Mouse (Mus musculus) forebrain, embryonic 12.5 days (tissue): ENCODE data around the gene 4930583I09Rik. TPM values are rescaled to one million over a fixed set of nuclear protein-coding genes. Genes with fewer than 3 reads are reported as not detected.

Source experiments
- ATAC-seq: fragments of 200-750 bp; cut with Nextera tagmentation; 2 replicates; pipeline ENCODE4 v1.8.0; 2017; ENCODE audit warnings: moderate TSS enrichment; ENCODE audit not compliant: low FRiP score
- H3K27ac ChIP-seq: fragments of 300-500 bp; sonication (generic); 2 replicates; pipeline ENCODE4 v1.5.1; 2016; ENCODE audit warnings: mild to moderate bottlenecking
- H3K27me3 ChIP-seq: fragments of 300-500 bp; sonication (generic); 2 replicates; pipeline ENCODE4 v1.6.1; 2016; ENCODE audit warnings: mild to moderate bottlenecking
- H3K36me3 ChIP-seq: fragments of 300-500 bp; sonication (generic); replicated peaks from 2 replicates; pipeline ENCODE4 v1.6.1; 2016; ENCODE audit warnings: mild to moderate bottlenecking
- H3K4me1 ChIP-seq: fragments of 300-500 bp; sonication (generic); 2 replicates; pipeline ENCODE4 v1.6.1; 2016
- H3K4me2 ChIP-seq: fragments of 300-500 bp; sonication (generic); 2 replicates; pipeline ENCODE4 v1.6.1; 2016; ENCODE audit warnings: mild to moderate bottlenecking, moderate library complexity
- H3K4me3 ChIP-seq: fragments of 300-500 bp; sonication (generic); replicated peaks from 2 replicates; pipeline ENCODE4 v1.5.1; 2016; ENCODE audit warnings: mild to moderate bottlenecking
- H3K9ac ChIP-seq: fragments of 300-500 bp; sonication (generic); 2 replicates; pipeline ENCODE4 v1.6.1; 2016; ENCODE audit warnings: mild to moderate bottlenecking
- H3K9me3 ChIP-seq: fragments of 300-500 bp; sonication (generic); 2 replicates; pipeline ENCODE4 v1.6.1; 2016
- WGBS: fragments of 180-500 bp; shearing (Covaris S2); methylation state at CpG from one replicate; pipeline ENCODE4 v1.1.7; 2016; 5-methylcytosine and 5-hydroxymethylcytosine counted together
- polyA plus RNA-seq: library from polyadenylated mRNA; unstranded; fragments of >200 nt; fragmentation: Nextera tagmentation; extraction: Ambion mirVana; gene quantifications from 2 replicates; pipeline ENCODE4 v1.2.1, GENCODE M21; 2016

Gene 4930583I09Rik
- polyA plus RNA-seq, 1 experiment from 2014 or later, result not detected

DNA sequence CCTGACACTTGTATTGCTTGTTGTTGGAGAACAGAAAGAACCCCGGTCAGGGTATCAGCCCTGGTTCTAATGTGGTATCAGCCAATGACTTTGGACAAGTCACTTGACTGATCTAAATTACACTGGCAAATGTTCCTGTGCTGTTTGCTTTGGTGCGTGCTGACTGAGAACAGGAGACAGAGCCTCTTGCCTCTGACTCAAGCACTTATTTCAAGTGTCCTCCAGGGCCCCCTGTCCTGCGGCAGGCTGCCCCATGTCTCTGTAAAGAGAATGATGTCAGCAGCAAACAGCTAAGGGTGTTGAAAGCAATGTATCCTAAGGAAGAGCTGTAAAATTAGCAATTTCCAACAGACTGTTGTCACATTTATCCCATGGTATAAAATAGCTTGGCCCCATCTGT is 46.7 kb downstream of the 4930583I09Rik start:
- Histone ChIP-seq H3K4me1 (no peaks in the 10 kb centered on the region), H3K4me2 (no peak overlapping the region), H3K9ac (no peak overlapping the region), H3K27ac (no peak overlapping the region), H3K27me3 (no peaks in the 10 kb centered on the region), H3K4me3 (no peak overlapping the region), H3K36me3 (no peaks in the 10 kb centered on the region), H3K9me3 (no peaks in the 10 kb centered on the region)
- no peak for ATAC-seq
- 80% methylated on average over 3 of the region's 3 CpGs for WGBS

DNA sequence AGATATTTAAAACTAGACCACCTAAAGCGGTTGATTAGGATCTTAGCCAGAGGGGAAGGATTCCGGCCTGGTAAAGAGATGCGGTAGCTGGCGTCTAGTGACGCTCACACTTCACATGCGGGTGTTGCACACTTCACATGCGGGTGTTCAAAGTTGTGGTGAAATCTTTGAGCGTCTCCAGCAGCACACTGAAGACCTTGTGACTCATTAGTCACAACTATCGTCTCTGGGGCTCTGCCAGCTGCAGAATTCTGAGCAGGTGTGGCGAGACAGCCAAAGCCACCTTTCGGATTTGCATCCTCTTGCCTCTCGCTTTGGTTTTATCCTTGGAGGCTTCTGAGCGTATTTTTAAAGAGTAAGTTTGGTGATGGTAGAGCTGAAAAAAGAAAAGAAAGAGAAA is 47.6 kb downstream of the 4930583I09Rik start:
- H3K4me2 ChIP-seq, result no peak overlapping the region
- no peak for ATAC-seq
- H3K27me3 ChIP-seq, result no peaks in the 10 kb centered on the region
- H3K9me3 ChIP-seq, result no peaks in the 10 kb centered on the region
- no peaks in the 10 kb centered on the region for H3K36me3 ChIP-seq
- no peak overlapping the region for H3K4me3 ChIP-seq
- no peak overlapping the region for H3K9ac ChIP-seq
- 90% methylated on average over 13 of the region's 13 CpGs for WGBS
- H3K27ac ChIP-seq, result no peak overlapping the region
- H3K4me1 ChIP-seq, result no peaks in the 10 kb centered on the region

DNA sequence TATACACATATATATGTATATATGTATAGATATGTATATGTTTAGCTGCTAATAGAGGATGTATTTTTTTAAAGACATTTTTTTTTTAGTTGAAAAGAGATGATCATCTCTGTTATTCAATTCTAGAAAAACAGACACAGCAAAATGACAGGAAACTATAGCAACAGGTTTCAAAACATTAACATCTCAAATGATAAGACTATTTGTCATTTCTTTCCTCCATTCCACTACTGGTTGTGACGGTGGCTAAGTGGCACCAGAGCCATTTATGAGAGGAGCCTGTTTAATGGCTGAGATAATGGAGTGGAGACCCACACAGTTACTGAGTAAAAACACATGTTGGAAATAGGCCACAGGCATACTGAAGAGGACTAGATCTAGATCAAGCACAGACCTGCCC is 49.9 kb downstream of the 4930583I09Rik start:
- Histone ChIP-seq H3K9ac (no peak overlapping the region), H3K4me3 (no peak overlapping the region), H3K4me2 (no peak overlapping the region), H3K9me3 (no peaks in the 10 kb centered on the region), H3K36me3 (no peaks in the 10 kb centered on the region), H3K4me1 (no peaks in the 10 kb centered on the region), H3K27ac (no peak overlapping the region), H3K27me3 (no peaks in the 10 kb centered on the region)
- 65% methylated on average over 1 of the region's 1 CpGs for WGBS
- ATAC-seq, result no peak

Other genes starting within 250 kb of the 4930583I09Rik start
- 4.1 and 4.7 TPM in 2 replicates for gene Man2a1, start 235.3 kb downstream of the 4930583I09Rik start, polyA plus RNA-seq